Mouse (Mus musculus): ENCODE results near the gene Tacc2.
A peak's percentile ranks its signal among the peaks of the same experiment; 100 is the strongest.

Tacc2 gene

DNA sequence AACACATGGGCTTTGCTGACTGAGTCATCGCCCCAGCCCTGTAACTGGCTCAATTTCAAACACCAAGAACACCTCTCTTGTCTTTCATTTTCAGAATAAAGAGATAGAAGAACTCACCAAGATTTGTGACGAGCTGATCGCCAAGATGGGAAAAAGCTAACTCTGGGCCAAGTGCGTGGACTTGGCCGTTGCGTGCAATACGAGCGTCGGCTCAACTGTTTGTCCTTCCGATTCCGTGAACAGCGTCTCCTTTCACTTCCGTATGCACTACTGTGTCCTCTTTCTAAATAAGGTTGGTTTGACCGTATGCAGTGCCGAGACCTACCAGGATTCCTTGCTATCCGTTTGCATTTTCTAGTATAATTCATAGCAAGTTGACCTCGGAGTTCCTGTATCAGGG lies 186.9 kb downstream of the Tacc2 start:
- no peak for DNase-seq (ENCODE audit: low spot score in 2 of 2)

DNA sequence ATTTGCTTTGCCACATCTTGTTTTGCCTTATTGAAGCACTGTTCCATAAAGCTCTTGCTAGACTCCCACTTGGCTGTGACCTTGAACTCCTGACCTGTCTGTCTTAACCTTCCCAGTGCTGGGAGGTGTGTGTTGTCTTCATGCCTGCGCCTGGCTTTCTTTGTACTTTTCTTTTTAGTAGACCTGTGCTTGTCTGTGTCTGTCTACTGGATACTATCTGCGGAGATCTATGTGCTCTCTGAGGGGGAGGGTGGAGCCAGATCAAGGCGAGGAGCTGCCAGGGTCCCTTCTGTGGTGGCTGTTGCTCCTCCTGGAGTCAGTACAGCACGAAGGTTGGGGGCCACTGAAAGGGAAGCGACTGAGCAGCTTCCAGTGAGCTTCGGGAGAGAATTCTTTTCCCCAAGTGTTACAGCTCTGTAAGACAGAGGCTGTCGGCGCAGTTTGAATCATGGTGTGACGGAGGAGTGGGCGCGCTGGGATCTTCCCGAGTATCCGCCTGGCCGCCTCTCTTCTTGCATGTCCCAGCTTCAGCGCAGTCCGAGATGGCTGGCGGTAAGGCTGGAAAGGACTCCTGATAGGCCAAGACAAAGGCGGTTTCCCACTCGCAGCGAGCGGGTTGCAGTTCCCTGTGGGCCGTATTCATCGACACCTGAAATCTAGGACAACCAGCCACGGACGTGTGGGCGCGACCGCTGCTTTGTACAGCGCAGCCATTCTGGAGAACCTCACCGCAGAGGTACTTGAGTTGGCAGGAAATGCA lies 189.4 kb downstream of the Tacc2 start:
- no peak for DNase-seq (ENCODE audit: low spot score in 2 of 2)

DNA sequence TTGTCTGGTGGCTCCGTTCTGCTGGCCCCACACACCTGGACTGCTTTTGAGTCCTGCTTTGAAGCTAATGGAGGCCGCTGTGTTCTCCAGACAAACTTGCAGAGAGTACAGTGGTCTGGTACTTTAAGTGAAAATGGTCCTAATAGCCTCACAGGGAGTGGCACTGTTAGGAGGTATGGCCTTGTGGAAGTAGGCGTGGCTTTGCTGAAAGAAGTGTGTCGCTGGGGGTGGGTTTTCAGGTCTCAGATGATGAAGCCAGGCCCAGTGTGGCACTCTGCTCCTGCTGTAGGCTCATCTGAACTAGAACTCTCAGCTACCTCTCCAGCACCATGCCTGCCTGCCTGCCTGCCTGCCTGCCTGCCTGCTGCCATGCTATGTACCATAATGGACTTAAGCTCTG lies 190.9 kb downstream of the Tacc2 start:
- DNase-seq (ENCODE audit: low spot score in 2 of 2): no peak

DNA sequence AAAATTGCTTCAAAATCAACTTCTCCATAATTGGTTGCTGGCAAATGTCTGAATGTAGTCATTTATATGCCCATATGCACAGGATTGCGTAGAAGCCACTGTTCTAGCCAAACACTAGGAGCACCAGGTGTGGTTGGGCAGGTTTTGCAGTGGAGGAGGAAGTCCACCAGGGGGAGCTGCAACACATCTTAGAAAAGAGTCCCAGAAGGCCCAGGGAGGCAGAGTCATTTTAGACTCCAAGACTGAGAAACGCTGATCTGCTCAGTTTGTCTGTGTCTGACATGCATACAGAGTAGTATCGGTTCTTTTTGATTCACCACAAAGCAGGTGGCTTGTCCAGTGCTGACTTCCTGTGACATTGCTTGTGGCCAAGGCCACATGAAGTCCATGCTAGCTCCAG lies 193.5 kb downstream of the Tacc2 start:
- peak; percentile 58 to 67 for DNase-seq (ENCODE audit: low spot score in 2 of 2)

DNA sequence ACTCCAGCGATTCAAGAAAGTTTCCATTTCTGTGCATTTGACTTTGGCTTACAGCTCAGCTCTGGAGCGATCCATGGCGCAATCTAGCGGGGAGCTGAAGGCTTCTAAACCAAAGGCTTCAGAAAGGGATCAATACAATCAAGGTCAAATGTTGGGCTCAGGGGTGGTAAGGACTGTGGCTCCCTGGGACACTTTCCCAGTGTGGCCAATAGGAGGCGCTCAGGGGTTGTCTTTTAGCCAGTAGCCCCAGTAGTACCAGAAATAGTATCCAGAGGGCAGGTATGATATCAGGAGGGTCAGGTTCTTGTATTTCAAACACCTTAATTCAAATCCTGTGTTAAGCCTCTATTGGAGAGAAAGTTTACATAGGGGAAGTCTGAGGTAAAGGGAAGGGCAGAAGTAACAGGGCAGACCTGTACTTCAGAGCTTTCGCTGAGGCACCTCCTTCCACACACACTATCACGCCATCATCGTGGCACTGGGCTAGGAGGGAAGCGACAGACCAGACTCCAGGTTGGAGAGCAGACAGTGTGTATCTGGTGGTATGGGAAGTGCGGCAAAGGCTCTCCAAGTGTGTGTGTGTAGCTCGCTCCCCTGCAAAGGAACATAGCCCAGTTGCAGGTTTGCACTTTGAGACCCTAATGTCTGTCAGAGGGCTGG lies 196.1 kb downstream of the Tacc2 start:
- peak in 1 of 2 experiments; percentile 39 for DNase-seq (ENCODE audit: low spot score in 2 of 2)

DNA sequence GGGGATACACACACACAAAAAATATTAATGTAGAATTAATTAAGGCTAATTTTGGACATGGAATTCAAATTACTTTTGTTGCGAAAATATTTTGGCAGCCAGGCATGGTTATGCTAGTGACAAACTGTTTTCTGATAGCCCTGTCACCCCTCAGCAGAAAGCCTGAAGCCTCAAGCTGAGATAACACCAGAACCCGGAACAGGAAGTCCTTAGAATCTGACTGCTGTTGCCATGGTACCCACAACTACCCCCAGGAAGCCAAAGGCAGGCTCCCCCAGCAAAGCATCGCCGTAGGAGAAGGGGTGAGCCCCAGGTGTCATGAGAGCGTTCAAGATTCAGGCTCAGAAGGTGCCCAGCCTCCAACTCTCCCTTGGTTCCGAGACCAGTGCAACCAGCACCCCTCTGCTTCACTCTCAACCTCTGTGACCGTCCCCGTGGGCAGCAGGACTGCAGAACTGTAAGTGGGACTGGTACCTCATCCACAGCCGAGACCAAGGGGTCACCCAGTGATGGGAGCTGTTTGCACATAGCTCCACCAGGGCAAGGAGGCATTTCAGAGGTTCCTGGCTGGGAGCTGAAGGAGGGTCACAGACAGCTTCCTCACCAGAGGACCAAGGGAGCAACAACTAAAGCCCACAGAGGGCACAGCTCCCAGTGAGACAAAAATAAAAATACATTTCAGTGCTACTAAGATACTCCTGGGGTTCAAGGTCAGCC lies 196.8 kb downstream of the Tacc2 start, which contains the start of gene Btbd16:
Gene Btbd16 (plus strand): TSS at position 156 of the 717 bp plus-strand sequence.
- DNase-seq (ENCODE audit: low spot score in 2 of 2): no peak

DNA sequence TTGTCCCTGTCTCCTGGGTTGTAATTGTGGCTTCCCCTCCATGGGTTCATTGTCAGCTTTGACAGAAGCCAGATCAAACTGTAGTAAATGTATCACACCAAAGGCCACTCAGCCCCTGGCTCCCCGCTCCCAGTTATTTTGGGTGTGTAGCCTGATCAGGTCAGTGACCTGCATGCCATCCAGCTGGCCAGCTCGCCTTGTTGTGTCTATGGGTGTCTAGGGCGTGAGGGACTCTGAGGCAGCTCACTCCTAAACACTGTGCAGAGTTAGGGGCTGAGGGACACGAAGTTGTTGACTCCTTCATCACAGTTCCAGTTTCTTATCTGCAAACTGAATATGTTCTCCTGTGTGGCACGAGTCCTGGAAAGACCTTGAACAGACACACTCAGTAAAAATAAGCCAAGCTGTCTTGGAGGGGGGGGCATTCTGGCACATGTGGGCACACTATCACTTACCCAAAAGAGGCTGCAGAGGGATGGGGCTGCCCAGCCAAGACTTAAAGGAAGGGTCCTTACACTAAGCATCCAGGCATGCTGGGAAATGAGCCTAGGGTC lies 203.7 kb downstream of the Tacc2 start:
- no peak for DNase-seq (ENCODE audit: low spot score in 2 of 2)

DNA sequence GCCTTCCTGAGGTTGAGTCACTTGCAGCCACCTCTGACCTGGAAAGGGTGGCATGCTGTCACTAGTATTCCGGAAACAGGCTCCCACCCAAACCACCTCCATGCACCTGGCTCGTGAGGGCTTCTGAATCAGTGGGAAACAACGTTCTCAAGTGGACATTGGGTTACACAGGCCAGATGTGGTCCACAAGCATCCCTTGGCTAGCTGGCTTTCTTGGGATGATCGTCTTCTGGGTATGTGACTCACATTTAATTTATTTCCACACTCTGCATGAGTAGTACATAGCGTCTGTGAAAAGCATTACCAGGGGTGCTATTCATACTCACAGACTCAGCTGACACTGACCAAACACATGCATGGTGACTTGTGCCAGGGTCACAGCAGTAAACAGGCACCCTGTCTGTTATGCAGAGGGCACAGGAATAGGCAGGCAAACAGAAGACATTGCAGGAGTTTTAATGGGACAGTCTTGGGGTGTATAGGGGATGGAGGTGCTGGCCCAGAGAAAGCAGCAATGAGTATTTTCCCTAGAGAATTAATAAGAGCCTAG lies 205.3 kb downstream of the Tacc2 start:
- DNase-seq (ENCODE audit: low spot score in 2 of 2): no peak

DNA sequence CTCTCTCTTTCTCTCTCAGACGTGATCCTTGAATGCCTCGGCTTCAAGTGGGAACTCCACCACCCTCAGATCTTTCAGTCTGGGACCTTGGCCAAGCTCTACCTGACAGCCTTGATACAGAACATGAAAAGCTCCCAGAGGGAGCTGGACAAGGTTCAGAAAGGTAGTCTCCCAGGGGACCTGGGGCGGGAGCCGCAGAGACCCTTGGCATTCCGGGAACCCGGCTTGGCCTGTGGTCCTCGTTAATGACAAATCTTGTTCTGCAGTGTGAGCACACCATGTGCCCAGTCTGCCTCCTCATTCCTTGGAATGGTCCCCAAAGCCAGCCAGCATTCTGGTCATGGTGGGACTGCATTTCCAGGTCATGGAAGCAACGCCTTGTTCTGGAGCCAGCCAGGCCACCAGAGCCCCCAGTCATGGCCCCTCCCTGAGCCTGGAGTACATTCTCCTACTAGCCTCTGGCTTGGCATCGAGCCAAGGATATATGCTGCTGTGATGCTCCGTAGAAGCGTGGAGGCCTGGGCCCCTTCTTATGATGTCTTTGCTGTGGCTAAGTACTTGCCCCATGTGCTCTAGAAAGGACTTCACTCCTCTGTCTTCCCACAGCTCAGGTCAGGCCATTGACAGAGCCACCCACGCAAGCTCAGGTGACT lies 208.8 kb downstream of the Tacc2 start:
- DNase-seq (ENCODE audit: low spot score in 2 of 2): no peak

DNA sequence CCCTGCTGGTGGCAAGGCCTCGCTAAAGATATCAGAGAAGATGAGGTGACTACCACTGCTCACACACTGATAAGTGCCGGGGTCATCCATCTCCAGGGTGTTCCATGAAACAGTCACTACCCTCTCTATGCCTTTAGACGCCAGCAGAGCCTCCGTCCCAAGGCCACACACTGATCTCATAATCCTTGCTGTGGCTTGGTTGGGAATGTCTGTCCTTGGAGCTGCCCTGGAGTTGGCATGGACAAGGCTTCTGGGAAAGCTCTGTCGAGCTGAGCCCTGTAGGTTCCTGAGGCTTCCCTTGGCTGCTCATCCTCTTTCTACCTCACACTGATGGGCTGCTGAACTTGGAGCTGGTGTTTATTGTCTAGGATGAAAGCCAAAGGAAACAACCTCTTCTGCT lies 209.5 kb downstream of the Tacc2 start:
- no peak for DNase-seq (ENCODE audit: low spot score in 2 of 2)

DNA sequence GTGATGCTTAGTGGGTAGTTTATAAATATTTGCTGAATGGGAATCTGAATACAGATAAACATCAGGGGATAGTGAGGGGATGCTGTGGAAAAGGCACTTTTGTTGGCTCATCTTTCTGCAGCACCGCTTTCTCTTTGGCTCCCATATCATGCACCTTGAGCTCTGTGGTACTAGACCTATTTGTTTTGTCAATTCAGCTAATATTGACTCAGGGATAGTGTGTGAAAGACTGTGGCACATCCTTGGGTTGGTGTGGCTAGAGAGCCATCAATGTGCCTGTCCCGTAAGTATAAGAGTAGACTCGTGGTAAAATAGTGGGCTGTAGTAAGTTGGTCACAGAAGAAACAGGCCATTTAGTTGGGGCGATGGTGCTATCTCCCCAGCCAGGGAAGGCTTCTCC lies 210.3 kb downstream of the Tacc2 start:
- no peak for DNase-seq (ENCODE audit: low spot score in 2 of 2)

DNA sequence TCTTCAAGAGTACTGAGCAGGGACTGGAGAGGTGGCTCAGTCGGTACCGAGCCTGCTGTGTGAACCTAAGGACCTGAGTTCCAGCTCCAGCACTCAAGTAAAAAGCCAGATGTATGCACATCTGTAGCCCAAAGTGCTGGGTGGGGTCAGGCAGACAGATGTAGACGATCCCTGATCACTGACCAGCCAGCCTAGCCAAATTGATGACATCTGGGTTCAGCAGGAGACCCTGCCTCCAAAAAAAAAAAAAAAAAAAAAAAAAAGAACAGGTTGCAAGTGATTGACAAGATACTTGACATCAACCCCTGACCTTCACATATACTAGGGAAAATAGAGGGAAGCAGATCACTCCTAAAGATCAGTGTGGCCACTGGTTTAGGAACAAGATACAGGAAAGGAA lies 211.7 kb downstream of the Tacc2 start:
- DNase-seq (ENCODE audit: low spot score in 2 of 2): no peak

DNA sequence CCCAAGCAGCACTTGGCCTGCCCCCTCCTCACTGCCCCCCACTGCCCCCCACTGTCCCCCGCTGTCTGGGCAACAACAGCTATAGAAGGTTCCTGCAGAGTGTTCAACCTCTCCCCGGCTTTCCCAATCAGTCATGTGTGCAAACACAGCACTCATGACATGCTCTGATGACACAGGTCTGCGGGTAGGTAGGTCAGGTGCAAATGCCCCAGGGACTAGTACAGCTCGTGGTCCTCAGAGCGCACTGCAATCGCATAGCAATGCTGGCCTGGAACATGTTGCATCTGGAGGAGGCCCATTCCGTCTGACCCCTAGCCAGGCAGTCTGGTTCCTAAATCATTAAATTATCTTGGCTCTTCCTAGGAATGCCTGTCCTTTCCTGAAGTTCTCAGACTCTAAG lies 212.2 kb downstream of the Tacc2 start:
- no peak for DNase-seq (ENCODE audit: low spot score in 2 of 2)

DNA sequence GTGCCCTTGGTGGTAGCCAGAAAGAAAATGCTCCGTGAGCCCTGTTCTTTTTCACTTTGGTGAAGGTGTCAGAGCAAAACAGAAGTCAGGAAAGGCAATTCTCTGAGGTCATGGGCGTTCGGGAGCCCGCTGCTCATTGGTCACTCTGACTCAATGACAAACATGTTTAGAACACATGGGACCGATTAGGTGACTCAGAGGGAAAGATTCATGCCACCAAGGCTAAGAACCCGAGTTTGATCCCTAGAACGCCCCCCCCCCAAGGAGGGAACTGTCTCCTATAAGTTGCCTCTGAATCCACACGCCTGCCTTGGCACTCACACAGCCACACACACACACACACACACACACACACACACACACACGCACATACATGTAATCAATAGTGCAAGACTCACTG lies 216.4 kb downstream of the Tacc2 start:
- DNase-seq (ENCODE audit: low spot score in 2 of 2): no peak

DNA sequence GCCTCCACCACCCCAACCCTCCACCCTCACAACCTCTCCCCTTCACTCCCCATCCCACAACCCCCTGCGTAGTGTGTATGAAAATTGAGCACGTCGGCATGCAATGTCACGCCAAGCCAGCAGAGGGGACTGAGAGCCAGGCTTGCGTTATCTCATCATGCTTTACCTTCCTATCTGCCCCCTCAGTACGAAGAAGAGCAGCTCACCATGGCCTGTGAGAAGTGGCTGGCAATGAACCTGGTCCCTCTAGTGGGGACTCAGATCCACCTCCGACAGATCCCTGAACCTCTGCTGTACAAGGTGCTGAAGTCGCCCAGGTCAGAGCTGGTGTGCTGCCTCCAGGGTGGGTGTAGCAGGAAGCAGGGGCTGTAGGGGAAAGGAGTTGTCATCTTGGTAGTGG lies 219.5 kb downstream of the Tacc2 start:
- no peak for DNase-seq (ENCODE audit: low spot score in 2 of 2)

DNA sequence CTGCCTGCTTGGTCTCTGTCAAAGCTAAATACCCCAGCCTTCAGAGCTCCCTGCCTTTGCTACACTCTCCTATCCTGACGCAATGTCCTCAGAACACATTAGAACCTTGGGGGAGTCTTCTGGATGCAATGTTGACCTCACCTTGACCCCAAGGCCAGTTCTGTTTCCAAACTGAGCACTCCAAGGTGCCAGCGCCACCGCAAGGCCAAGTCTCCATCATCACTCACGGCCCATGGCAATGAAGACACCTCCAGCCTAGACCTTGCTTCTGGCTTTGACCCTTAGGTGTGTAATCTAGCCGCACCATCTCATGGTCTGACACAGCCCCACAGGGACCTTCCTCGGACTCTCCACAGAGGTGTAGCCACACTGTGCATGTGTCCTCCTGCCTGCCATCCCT lies 220.3 kb downstream of the Tacc2 start:
- DNase-seq (ENCODE audit: low spot score in 2 of 2): no peak

DNA sequence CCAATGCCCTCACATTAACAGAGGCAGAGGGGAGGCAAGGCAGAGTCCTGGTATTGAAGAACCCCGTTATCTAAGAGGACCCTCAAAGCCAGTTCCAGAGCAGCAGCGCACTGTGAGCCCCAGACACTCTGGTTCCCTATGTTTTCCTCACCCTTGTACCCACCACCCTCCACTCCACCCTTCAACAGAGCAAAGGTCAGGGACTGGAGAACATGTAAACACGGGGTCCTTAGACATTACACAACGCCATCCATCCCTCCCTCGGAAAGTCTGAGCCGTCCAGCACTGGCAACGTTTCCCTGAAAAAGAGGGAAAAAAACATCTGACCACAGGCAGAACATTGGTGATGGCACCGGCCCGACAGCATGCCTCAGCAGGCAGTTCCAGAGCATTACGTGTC lies 222.2 kb downstream of the Tacc2 start:
- DNase-seq (ENCODE audit: low spot score in 2 of 2): no peak

DNA sequence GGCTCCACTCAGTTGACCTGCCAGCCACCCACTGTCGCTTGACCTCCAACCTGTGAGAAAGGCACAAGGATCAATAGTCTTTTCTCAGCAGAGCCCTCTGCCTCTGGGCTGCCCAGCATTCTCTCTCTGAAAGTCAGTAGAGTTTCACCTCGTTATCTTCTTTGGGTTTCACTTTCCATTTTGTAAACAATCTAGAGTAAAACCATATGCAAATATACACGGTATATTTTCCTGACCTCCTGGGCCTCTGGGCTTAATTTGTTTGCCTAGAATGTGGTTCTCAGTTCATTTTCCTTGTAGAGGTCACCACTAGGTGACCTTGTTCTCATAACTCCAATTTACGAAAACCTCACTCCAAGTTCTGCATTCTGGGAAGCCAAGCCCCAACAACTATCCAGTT lies 223.4 kb downstream of the Tacc2 start:
- no peak for DNase-seq (ENCODE audit: low spot score in 2 of 2)

DNA sequence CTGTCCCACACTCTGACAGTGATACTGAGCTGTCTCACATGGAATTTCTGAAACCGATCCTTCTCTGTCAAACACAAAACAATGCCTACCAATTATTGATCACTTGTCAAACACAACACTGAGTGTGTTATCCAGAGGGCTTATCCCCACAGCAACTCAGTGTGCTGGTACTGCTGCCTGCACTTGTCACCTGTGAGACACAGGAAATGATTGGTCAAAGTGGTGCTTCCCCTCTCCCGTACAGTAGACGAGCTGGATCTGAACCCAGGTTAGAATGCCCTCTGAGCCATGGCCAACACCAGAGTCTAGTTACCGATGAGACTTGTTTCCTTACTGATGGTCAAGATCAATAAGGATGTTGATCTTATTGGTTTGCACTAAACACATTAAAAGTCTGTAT lies 224.6 kb downstream of the Tacc2 start:
- no peak for DNase-seq (ENCODE audit: low spot score in 2 of 2)

DNA sequence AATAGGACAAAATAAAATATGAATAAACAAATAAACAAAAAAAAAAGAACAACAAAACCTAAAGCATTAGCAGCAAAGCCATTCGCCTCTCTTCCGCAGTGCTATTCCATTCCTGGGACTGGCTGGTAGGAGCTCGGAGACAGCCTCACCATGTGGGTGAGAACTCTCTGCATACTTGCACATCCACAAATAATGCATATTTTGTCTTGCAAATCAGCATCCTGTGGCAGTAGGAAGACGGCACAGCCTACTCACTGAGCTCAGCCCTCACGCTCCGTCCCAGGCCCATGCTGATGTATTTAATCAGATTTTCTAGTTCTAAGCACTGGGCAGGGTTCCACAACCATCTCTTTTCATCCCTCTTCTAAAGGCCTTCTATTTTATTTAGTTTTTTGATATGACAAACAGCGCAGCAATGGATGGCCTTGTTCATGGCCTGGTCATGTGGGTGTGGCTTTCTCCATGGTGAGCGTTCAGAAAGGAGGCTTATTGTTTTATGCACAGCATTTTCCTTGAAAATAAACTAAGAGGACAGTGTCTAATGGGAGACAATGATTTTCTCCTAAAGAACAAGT lies 226.1 kb downstream of the Tacc2 start:
- DNase-seq (ENCODE audit: low spot score in 2 of 2): no peak

DNA sequence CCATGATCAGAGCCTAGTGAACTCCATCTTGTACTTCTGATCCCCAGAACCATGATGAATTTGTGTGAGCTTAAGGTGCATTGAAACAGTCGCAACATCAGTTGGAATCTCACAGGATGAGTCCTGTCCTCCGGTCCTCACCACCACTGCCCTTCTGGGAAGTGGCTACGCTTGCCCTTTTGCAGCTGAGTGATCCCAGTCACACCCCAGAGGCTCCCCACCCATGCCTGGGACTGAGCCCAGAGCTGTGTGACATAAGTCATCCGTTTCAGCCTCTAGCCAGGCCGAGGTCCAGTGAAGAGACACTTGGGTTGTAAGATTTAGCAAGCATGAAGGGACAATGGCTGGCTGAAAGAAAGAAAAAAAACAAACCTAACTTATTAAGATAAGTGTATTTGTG lies 227.8 kb downstream of the Tacc2 start:
- peak in 1 of 2 experiments; percentile 18 for DNase-seq (ENCODE audit: low spot score in 2 of 2)
